Mouse (Mus musculus) heart, embryonic 15.5 days (tissue): ENCODE results near the gene Scn5a. TPM values are rescaled to one million over a fixed set of nuclear protein-coding genes. Genes with fewer than 3 reads are reported as not detected.

Source experiments
- ATAC-seq: fragments of 200-750 bp; cut with Nextera tagmentation; replicated peaks from 2 replicates; pipeline ENCODE4 v1.8.0; 2017; ENCODE audit warnings: low read depth, moderate TSS enrichment; ENCODE audit not compliant: insufficient number of reproducible peaks, insufficient read depth, low FRiP score
- H3K27ac ChIP-seq: fragments of 300-500 bp; sonication (generic); 2 replicates; pipeline ENCODE4 v1.5.1; 2015; ENCODE audit warnings: mild to moderate bottlenecking, inconsistent platforms
- H3K27me3 ChIP-seq: fragments of 300-500 bp; sonication (generic); 2 replicates; pipeline ENCODE4 v1.6.1; 2015; ENCODE audit warnings: inconsistent platforms
- H3K36me3 ChIP-seq: fragments of 300-500 bp; sonication (generic); 2 replicates; pipeline ENCODE4 v1.6.1; 2015; ENCODE audit warnings: mild to moderate bottlenecking, inconsistent platforms
- H3K4me1 ChIP-seq: fragments of 300-500 bp; sonication (generic); replicated peaks from 2 replicates; pipeline ENCODE4 v1.6.1; 2015; ENCODE audit warnings: inconsistent platforms
- H3K4me2 ChIP-seq: fragments of 300-500 bp; sonication (generic); 2 replicates; pipeline ENCODE4 v1.6.1; 2015; ENCODE audit warnings: inconsistent platforms, mild to moderate bottlenecking, moderate library complexity
- H3K4me3 ChIP-seq: fragments of 300-500 bp; sonication (generic); 2 replicates; pipeline ENCODE4 v1.5.1; 2015; ENCODE audit warnings: mild to moderate bottlenecking, inconsistent platforms
- H3K9ac ChIP-seq: fragments of 300-500 bp; sonication (generic); 2 replicates; pipeline ENCODE4 v1.6.1; 2015; ENCODE audit warnings: mild to moderate bottlenecking, inconsistent platforms
- H3K9me3 ChIP-seq: fragments of 300-500 bp; sonication (generic); replicated peaks from 2 replicates; pipeline ENCODE4 v1.6.1; 2016; ENCODE audit warnings: inconsistent platforms
- WGBS: fragments of 180-500 bp; shearing (Covaris S2); methylation state at CpG from one replicate; pipeline ENCODE4 v1.1.7; 2015; ENCODE audit warnings: mixed read lengths; 5-methylcytosine and 5-hydroxymethylcytosine counted together
- polyA plus RNA-seq: library from polyadenylated mRNA; unstranded; fragments of >200 nt; fragmentation: Nextera tagmentation; extraction: Ambion mirVana; gene quantifications from 2 replicates; pipeline ENCODE4 v1.2.1, GENCODE M21; 2015

Gene Scn5a
- polyA plus RNA-seq, 1 experiment from 2014 or later = 7.0 TPM

GRCm38 (mm10) chr9:119510902-119511301, 67.9 kb downstream of the Scn5a start:
- no peaks in the 10 kb centered on the region for H3K27me3 ChIP-seq
- 64% methylated on average over 6 of the region's 6 CpGs for WGBS
- H3K4me3 ChIP-seq = no peak overlapping the region
- H3K27ac ChIP-seq = no peak overlapping the region
- 0 out of 2 replicates have a peak, but pooled peaks cover 3% of the 10 kb centered on the region for H3K4me1 ChIP-seq
- H3K9me3 ChIP-seq = peaks cover 5% of the 10 kb centered on the region; the same call in 1 of the 2 replicates
- H3K9ac ChIP-seq = no peak overlapping the region
- no peak for ATAC-seq
- H3K36me3 ChIP-seq = peaks cover 9% of the 10 kb centered on the region; the same call in 1 of the 2 replicates
- no peak overlapping the region for H3K4me2 ChIP-seq

- H3K27ac ChIP-seq = no peak overlapping the region
- H3K36me3 ChIP-seq = peaks cover 9% of the 10 kb centered on the region; the same call in 1 of the 2 replicates
- no peak overlapping the region for H3K9ac ChIP-seq
- no peak overlapping the region for H3K4me2 ChIP-seq
- no peak overlapping the region for H3K4me3 ChIP-seq
- ATAC-seq = no peak
- H3K27me3 ChIP-seq = no peaks in the 10 kb centered on the region
- H3K4me1 ChIP-seq = no peaks in the 10 kb centered on the region
- WGBS = 68% methylated on average over 11 of the region's 11 CpGs
- H3K9me3 ChIP-seq = peaks cover 5% of the 10 kb centered on the region; the same call in 1 of the 2 replicates
These were observed 73.7 kb downstream of the Scn5a start for GRCm38 (mm10) chr9:119504981-119505658.

- Histone ChIP-seq H3K4me1 (no peaks in the 10 kb centered on the region), H3K36me3 (peaks cover 6% of the 10 kb centered on the region; the same call in 1 of the 2 replicates), H3K27me3 (no peaks in the 10 kb centered on the region), H3K9ac (no peak overlapping the region), H3K4me2 (no peak overlapping the region), H3K27ac (no peak overlapping the region), H3K4me3 (no peak overlapping the region), H3K9me3 (peaks cover 5% of the 10 kb centered on the region; the same call in 1 of the 2 replicates)
- 93% methylated on average over 9 of the region's 9 CpGs for WGBS
- no peak for ATAC-seq
These were observed 75.2 kb downstream of the Scn5a start for GRCm38 (mm10) chr9:119503613-119504012.

GRCm38 (mm10) chr9:119498885-119499284, 79.9 kb downstream of the Scn5a start:
- H3K36me3 ChIP-seq = 0 out of 2 replicates have a peak, but pooled peaks cover 2% of the 10 kb centered on the region
- no peaks in the 10 kb centered on the region for H3K9me3 ChIP-seq
- no peak overlapping the region for H3K4me2 ChIP-seq
- 74% methylated on average over 7 of the region's 7 CpGs for WGBS
- H3K4me3 ChIP-seq = no peak overlapping the region
- peaks cover 14% of the 10 kb centered on the region; the same call in 1 of the 2 replicates for H3K4me1 ChIP-seq
- no peak overlapping the region for H3K9ac ChIP-seq
- ATAC-seq = no peak
- no peak overlapping the region for H3K27ac ChIP-seq
- H3K27me3 ChIP-seq = no peaks in the 10 kb centered on the region

GRCm38 (mm10) chr9:119498247-119498607, 80.6 kb downstream of the Scn5a start:
- no peak for ATAC-seq
- Histone ChIP-seq H3K4me1 (peaks cover 14% of the 10 kb centered on the region; the same call in 1 of the 2 replicates), H3K9me3 (no peaks in the 10 kb centered on the region), H3K27me3 (no peaks in the 10 kb centered on the region), H3K4me3 (no peak overlapping the region), H3K4me2 (no peak overlapping the region), H3K36me3 (0 out of 2 replicates have a peak, but pooled peaks cover 5% of the 10 kb centered on the region), H3K9ac (no peak overlapping the region), H3K27ac (no peak overlapping the region)
- 87% methylated on average over 9 of the region's 9 CpGs for WGBS

GRCm38 (mm10) chr9:119497546-119498246, 81.1 kb downstream of the Scn5a start:
- Histone ChIP-seq H3K27ac (no peak overlapping the region), H3K4me3 (no peak overlapping the region), H3K36me3 (0 out of 2 replicates have a peak, but pooled peaks cover 5% of the 10 kb centered on the region), H3K4me1 (peaks cover 14% of the 10 kb centered on the region; the same call in 1 of the 2 replicates), H3K27me3 (no peaks in the 10 kb centered on the region), H3K9me3 (no peaks in the 10 kb centered on the region), H3K4me2 (no peak overlapping the region), H3K9ac (no peak overlapping the region)
- no peak for ATAC-seq
- WGBS = 86% methylated on average over 15 of the region's 15 CpGs

GRCm38 (mm10) chr9:119496960-119497359, 81.9 kb downstream of the Scn5a start:
- Histone ChIP-seq H3K27me3 (no peaks in the 10 kb centered on the region), H3K4me2 (no peak overlapping the region), H3K4me3 (no peak overlapping the region), H3K27ac (no peak overlapping the region), H3K4me1 (peaks cover 14% of the 10 kb centered on the region; the same call in 1 of the 2 replicates), H3K9ac (no peak overlapping the region), H3K9me3 (no peaks in the 10 kb centered on the region), H3K36me3 (0 out of 2 replicates have a peak, but pooled peaks cover 5% of the 10 kb centered on the region)
- 58% methylated on average over 5 of the region's 5 CpGs for WGBS
- ATAC-seq = no peak

GRCm38 (mm10) chr9:119496354-119496753, 82.5 kb downstream of the Scn5a start:
- no peak overlapping the region for H3K4me2 ChIP-seq
- H3K27me3 ChIP-seq = no peaks in the 10 kb centered on the region
- H3K9ac ChIP-seq = no peak overlapping the region
- no peak overlapping the region for H3K27ac ChIP-seq
- H3K36me3 ChIP-seq = 0 out of 2 replicates have a peak, but pooled peaks cover 5% of the 10 kb centered on the region
- 74% methylated on average over 9 of the region's 9 CpGs for WGBS
- no peak overlapping the region for H3K4me3 ChIP-seq
- no peaks in the 10 kb centered on the region for H3K9me3 ChIP-seq
- H3K4me1 ChIP-seq = peaks cover 14% of the 10 kb centered on the region; the same call in 1 of the 2 replicates
- no peak for ATAC-seq

- no peak for ATAC-seq
- H3K36me3 ChIP-seq = peaks cover 11% of the 10 kb centered on the region; the same call in 1 of the 2 replicates
- peaks cover 2% of the 10 kb centered on the region for H3K4me1 ChIP-seq
- H3K27ac ChIP-seq = no peak overlapping the region
- no peaks in the 10 kb centered on the region for H3K9me3 ChIP-seq
- H3K4me3 ChIP-seq = no peak overlapping the region
- no peak overlapping the region for H3K9ac ChIP-seq
- no peak overlapping the region for H3K4me2 ChIP-seq
- 0 out of 2 replicates have a peak, but pooled peaks cover 3% of the 10 kb centered on the region for H3K27me3 ChIP-seq
- 87% methylated on average over 13 of the region's 13 CpGs for WGBS
These were observed 93.9 kb downstream of the Scn5a start for GRCm38 (mm10) chr9:119484868-119485267.

- Histone ChIP-seq H3K4me2 (no peak overlapping the region), H3K4me1 (peaks cover 6% of the 10 kb centered on the region), H3K27ac (no peak overlapping the region), H3K9me3 (no peaks in the 10 kb centered on the region), H3K9ac (no peak overlapping the region), H3K4me3 (no peak overlapping the region), H3K27me3 (0 out of 2 replicates have a peak, but pooled peaks cover 3% of the 10 kb centered on the region), H3K36me3 (0 out of 2 replicates have a peak, but pooled peaks cover 8% of the 10 kb centered on the region)
- WGBS = 66% methylated on average over 9 of the region's 9 CpGs
- ATAC-seq = no peak
These were observed 94.4 kb downstream of the Scn5a start for GRCm38 (mm10) chr9:119484420-119484819.

- WGBS = 63% methylated on average over 23 of the region's 23 CpGs
- no peak for ATAC-seq
- no peaks in the 10 kb centered on the region for H3K9me3 ChIP-seq
- H3K4me1 ChIP-seq = peaks cover 12% of the 10 kb centered on the region
- H3K9ac ChIP-seq = no peak overlapping the region
- no peak overlapping the region for H3K4me3 ChIP-seq
- 0 out of 2 replicates have a peak, but pooled peaks cover 8% of the 10 kb centered on the region for H3K36me3 ChIP-seq
- no peak overlapping the region for H3K27ac ChIP-seq
- no peak overlapping the region for H3K4me2 ChIP-seq
- 0 out of 2 replicates have a peak, but pooled peaks cover 3% of the 10 kb centered on the region for H3K27me3 ChIP-seq
These were observed 95.1 kb downstream of the Scn5a start for GRCm38 (mm10) chr9:119483554-119484353.
